Mouse (Mus musculus): Measurements from ENCODE around the gene Nmral1. TPM values are rescaled to one million over a fixed set of nuclear protein-coding genes. Genes with fewer than 3 reads are reported as not detected.

The Nmral1 gene
- polyA plus RNA-seq, 1 experiment = 7.4 TPM

- no peak for TF ChIP-seq GATA1 (IDR thresholded peaks at IDR 0.05; ENCODE audit: low read length)
These were observed 6.8 kb upstream of the Nmral1 start, which contains the start of gene Hmox2 for GRCm38 (mm10) chr16:4725780-4726527. Hmox2 (plus strand) TSS chr16:4726361.

- no peak for TF ChIP-seq GATA1 (IDR thresholded peaks at IDR 0.05; ENCODE audit: low read length)
These were observed 6.1 kb upstream of the Nmral1 start for GRCm38 (mm10) chr16:4725266-4725665.

DNA sequence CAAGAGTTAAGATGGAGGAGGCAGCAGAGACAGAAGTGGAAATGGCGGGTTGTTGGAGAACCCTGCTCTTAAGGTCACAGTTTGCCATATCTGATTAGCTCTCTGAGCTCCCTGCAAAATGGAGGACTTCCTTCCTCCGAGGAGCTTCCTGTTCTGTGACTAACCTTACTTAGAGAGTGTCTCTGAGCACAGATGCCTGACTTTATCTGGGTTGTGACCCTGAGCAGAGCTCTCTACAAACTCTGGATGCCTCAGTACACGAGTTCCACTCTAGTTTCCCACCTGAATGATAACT lies 3.7 kb upstream of the Nmral1 start:
- no peak for TF ChIP-seq GATA1 (IDR thresholded peaks at IDR 0.05; ENCODE audit: low read length)

- TF ChIP-seq GATA1 (IDR thresholded peaks at IDR 0.05; ENCODE audit: low read length) = no peak
These were observed 3.2 kb upstream of the Nmral1 start for GRCm38 (mm10) chr16:4722128-4722914.

GRCm38 (mm10) chr16:4717866-4718265 lies 1.3 kb downstream of the Nmral1 start:
- no peak for TF ChIP-seq GATA1 (IDR thresholded peaks at IDR 0.05; ENCODE audit: low read length)

DNA sequence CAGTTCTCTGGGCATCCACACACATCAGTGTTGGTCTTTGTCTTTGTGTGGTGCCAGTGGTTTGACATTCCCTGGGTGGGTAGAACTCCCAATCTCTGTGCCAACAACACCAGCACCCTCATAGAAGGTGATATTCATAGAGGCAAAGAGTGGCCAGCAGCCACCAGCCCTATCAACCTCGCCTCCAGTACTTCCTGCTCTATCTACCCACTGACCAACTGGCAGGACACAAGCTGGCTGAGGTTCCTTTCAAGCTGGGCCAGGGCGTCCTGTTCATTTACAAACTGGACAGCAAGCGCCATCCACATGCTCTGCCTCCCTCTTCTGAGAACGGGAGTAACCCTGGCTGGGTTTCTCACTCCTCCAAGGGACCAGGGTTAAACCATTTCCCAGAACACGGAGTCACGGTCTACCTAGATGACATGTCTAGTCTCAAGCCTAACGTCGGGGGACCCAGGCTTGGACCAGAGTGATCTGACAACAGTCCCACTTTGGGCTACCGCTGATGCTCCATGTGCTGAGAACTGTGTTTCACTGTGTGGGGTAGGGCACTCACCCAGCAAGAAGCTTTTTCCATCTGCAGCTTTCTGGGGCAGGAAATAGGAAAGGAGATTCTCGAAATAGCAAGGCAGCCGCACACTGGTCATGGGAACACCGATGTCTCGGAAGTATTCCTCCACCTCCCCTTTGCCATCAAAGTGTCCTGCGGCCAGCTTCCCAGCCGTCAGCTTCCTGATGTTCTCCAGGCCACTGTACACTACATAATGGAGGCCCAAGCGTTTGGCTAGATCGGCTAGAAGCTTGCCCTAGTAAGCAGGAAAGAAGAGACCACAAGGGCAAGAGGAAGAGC lies 5.1 kb downstream of the Nmral1 start:
- no peak for TF ChIP-seq GATA1 (IDR thresholded peaks at IDR 0.05; ENCODE audit: low read length)

GRCm38 (mm10) chr16:4711173-4711572 lies 8.0 kb downstream of the Nmral1 start:
- no peak for TF ChIP-seq GATA1 (IDR thresholded peaks at IDR 0.05; ENCODE audit: low read length)

DNA sequence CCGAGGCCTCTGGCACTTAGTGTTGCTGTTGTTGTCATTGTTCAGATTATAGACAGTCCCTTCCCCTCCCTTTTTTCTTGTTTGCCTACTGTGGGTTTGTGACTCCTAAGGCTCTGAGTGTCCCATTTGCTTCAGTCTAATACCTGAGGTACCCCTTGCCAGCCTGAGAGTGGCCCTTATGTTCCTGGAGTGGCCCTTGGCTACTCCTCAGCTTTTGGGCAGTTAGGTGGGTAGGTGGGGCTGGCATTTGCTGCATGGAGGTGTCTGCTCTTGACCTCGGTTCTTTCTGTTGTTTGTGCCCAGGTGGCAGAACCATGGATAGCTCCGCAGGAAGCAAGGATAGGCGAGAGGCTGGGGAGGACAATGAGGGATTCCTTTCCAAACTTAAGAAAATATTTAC lies 13.6 kb downstream of the Nmral1 start:
- no peak for TF ChIP-seq GATA1 (IDR thresholded peaks at IDR 0.05; ENCODE audit: low read length)

DNA sequence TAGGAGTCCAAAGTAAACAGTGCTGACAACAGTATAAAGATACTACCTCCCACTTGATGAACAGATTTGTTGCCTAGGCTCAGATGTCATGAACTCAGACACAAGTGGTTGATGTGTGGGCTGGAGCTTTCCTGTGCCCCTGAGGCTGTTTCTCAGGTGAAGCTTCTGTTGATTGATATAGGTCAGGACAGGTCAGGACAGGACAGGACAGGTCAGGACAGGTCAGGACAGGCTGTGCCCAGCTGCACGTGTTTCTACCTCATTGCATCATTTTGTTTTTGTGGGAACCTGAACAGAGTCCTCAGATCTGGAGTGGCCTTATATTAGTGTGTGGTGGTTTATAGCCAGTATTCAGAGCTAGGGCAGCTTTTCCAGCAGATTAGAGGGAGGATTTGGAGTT lies 16.5 kb downstream of the Nmral1 start:
- no peak for TF ChIP-seq GATA1 (IDR thresholded peaks at IDR 0.05; ENCODE audit: low read length)

- TF ChIP-seq GATA1 (IDR thresholded peaks at IDR 0.05; ENCODE audit: low read length) = no peak
These were observed 17.9 kb downstream of the Nmral1 start for GRCm38 (mm10) chr16:4701211-4701610.

- TF ChIP-seq GATA1 (IDR thresholded peaks at IDR 0.05; ENCODE audit: low read length) = no peak
These were observed 34.7 kb downstream of the Nmral1 start for GRCm38 (mm10) chr16:4684457-4684791.

- no peak for TF ChIP-seq GATA1 (IDR thresholded peaks at IDR 0.05; ENCODE audit: low read length)
These were observed 35.3 kb downstream of the Nmral1 start for GRCm38 (mm10) chr16:4683581-4684456.

- no peak for TF ChIP-seq GATA1 (IDR thresholded peaks at IDR 0.05; ENCODE audit: low read length)
These were observed 36.0 kb downstream of the Nmral1 start for GRCm38 (mm10) chr16:4683193-4683580.

DNA sequence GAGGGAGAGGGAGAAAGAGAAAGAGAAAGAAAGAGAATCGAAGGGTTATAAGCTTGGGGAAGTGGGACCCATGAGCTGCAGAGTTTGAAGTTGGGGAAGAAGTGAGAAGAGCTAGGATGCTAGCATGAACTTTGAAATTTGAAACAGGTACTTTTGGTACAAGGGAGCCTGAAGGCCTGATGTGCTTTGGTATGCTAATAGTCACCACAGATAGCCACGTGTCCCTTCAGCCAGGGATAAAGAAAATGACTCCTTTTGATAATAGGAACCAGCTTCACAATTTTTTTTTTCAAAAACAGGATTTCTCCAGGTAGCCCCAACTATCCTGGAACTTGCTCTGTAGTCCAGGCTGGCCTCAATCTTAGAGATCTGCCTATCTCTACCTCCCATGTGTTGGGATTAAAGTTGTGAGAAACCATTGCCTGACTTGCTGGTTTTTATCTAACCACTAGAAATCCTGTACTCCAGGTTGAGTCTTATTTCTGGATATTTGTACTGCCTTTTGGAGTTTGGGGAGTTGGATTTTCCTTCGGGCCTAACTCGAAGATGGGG lies 36.5 kb downstream of the Nmral1 start:
- no peak for TF ChIP-seq GATA1 (IDR thresholded peaks at IDR 0.05; ENCODE audit: low read length)
